In genomic region chr5:66124931-66125330, GRCm38 (mm10) we compare ENCODE assay signal across 18 mouse cellular contexts. TPM values are rescaled to one million over a fixed set of nuclear protein-coding genes. Genes with fewer than 3 reads are reported as not detected.
DNase-seq lines count a peak whose midpoint lies in the region; ATAC-seq and TF ChIP-seq lines count a peak whose summit lies in the region.
"Had no signal": no experiment of that assay in that cellular context is flagged by ENCODE, and none has a peak within 500 bp of the region (broad histone marks: within the 10 kb centered on the region; RNA-seq: fewer than 3 reads in every experiment).

No protein-coding gene starts in this region.

- H3K36me3 ChIP-seq in kidney, embryonic 14.5 days (ENCODE audit: control insufficient read depth, insufficient read depth, low read length), result no peaks in the 10 kb centered on the region
- no peaks in the 10 kb centered on the region for H3K36me3 ChIP-seq in midbrain, embryonic 11.5 days (ENCODE audit: control insufficient read depth, insufficient read depth, low read length)
- no peaks in the 10 kb centered on the region for H3K36me3 ChIP-seq in midbrain, embryonic 16.5 days (ENCODE audit: control insufficient read depth, insufficient read depth, low read length)
- no peaks in the 10 kb centered on the region for H3K36me3 ChIP-seq in limb, embryonic 12.5 days
- H3K36me3 ChIP-seq in stomach, postnatal 0 days (ENCODE audit: control insufficient read depth, insufficient read depth, low read length), result no peaks in the 10 kb centered on the region
- H3K36me3 ChIP-seq: embryonic facial prominence, embryonic 15.5 days; heart, embryonic 13.5 days; hindbrain, embryonic 13.5 days had no signal

- no peaks in the 10 kb centered on the region for H3K9me3 ChIP-seq in kidney, embryonic 14.5 days (ENCODE audit: control insufficient read depth, low read length)
- no peaks in the 10 kb centered on the region for H3K9me3 ChIP-seq in midbrain, embryonic 11.5 days (ENCODE audit: control insufficient read depth, low read length)
- H3K9me3 ChIP-seq in midbrain, embryonic 16.5 days (replicated peaks; ENCODE audit: control insufficient read depth, low read length, poor library complexity, severe bottlenecking), result no peaks in the 10 kb centered on the region
- no peaks in the 10 kb centered on the region for H3K9me3 ChIP-seq in limb, embryonic 12.5 days
- no peaks in the 10 kb centered on the region for H3K9me3 ChIP-seq in stomach, postnatal 0 days (ENCODE audit: control insufficient read depth, low read length)
- H3K9me3 ChIP-seq: embryonic facial prominence, embryonic 15.5 days; heart, embryonic 13.5 days; hindbrain, embryonic 13.5 days had no signal

- no peak overlapping the region for H3K4me3 ChIP-seq in kidney, embryonic 14.5 days (ENCODE audit: low read length)
- H3K4me3 ChIP-seq in midbrain, embryonic 11.5 days (ENCODE audit: low read depth, low read length), result no peak overlapping the region
- H3K4me3 ChIP-seq in midbrain, embryonic 16.5 days (ENCODE audit: low read depth, low read length), result no peak overlapping the region
- H3K4me3 ChIP-seq in limb, embryonic 12.5 days (replicated peaks), result no peak overlapping the region
- no peak overlapping the region for H3K4me3 ChIP-seq in stomach, postnatal 0 days (ENCODE audit: low read depth, low read length)
- H3K4me3 ChIP-seq: embryonic facial prominence, embryonic 15.5 days; heart, embryonic 13.5 days; hindbrain, embryonic 13.5 days had no signal

- no peak overlapping the region for H3K27ac ChIP-seq in kidney, embryonic 14.5 days (ENCODE audit: low read depth, low read length)
- H3K27ac ChIP-seq in midbrain, embryonic 11.5 days (ENCODE audit: low read depth, low read length), result no peak overlapping the region
- H3K27ac ChIP-seq in midbrain, embryonic 16.5 days (ENCODE audit: low read length), result no peak overlapping the region
- peak overlapping the region; percentile 12; the same call in 1 of the 2 replicates for H3K27ac ChIP-seq in limb, embryonic 12.5 days
- no peak overlapping the region for H3K27ac ChIP-seq in stomach, postnatal 0 days (replicated peaks)
- H3K27ac ChIP-seq: embryonic facial prominence, embryonic 15.5 days; heart, embryonic 13.5 days; hindbrain, embryonic 13.5 days had no signal

- no peak for TF ChIP-seq CTCF in stomach, postnatal 0 days (IDR thresholded peaks at IDR 0.05; ENCODE audit: low read depth)

- DNase-seq in kidney, postnatal 14 days, result no peak
- peak; percentile 73 for DNase-seq in midbrain, embryonic 11.5 days (ENCODE audit: low spot score, missing footprints)
- no peak for DNase-seq in stomach, postnatal 0 days (ENCODE audit: low spot score)
- DNase-seq in heart, adult 9 months (ENCODE audit: low spot score in 2 of 2), result no peak
- DNase-seq in frontal cortex, postnatal 36 days (ENCODE audit: low spot score in 2 of 2), result no peak
- DNase-seq: cerebellum, adult 9-11 months; forebrain, postnatal 0 days; liver; liver, postnatal 0 days; lung, postnatal 36 days; thymus, postnatal 36 days had no signal

- no peak for ATAC-seq in kidney, embryonic 14.5 days (ENCODE audit: low FRiP score, low TSS enrichment)
- no peak for ATAC-seq in midbrain, embryonic 11.5 days (ENCODE audit: low FRiP score)
- no peak for ATAC-seq in midbrain, embryonic 16.5 days
- no peak for ATAC-seq in limb, embryonic 12.5 days (ENCODE audit: insufficient number of reproducible peaks, insufficient read depth, low FRiP score, low TSS enrichment, low read depth)
- ATAC-seq in stomach, postnatal 0 days (ENCODE audit: low FRiP score, low TSS enrichment), result no peak
- ATAC-seq: forebrain, postnatal 0 days; inflammation-experienced regulatory T-cells, adult 6 months; liver, postnatal 0 days had no signal

- H3K27me3 ChIP-seq in kidney, embryonic 14.5 days (ENCODE audit: control insufficient read depth, insufficient read depth, low read length), result no peaks in the 10 kb centered on the region
- H3K27me3 ChIP-seq in midbrain, embryonic 11.5 days (ENCODE audit: control insufficient read depth, insufficient read depth, low read length), result no peaks in the 10 kb centered on the region
- H3K27me3 ChIP-seq in midbrain, embryonic 16.5 days (ENCODE audit: control insufficient read depth, insufficient read depth, low read depth, low read length), result no peaks in the 10 kb centered on the region
- no peaks in the 10 kb centered on the region for H3K27me3 ChIP-seq in limb, embryonic 12.5 days
- H3K27me3 ChIP-seq in stomach, postnatal 0 days (ENCODE audit: control insufficient read depth, insufficient read depth, low read length), result no peaks in the 10 kb centered on the region
- H3K27me3 ChIP-seq: embryonic facial prominence, embryonic 15.5 days; heart, embryonic 13.5 days; hindbrain, embryonic 13.5 days had no signal

- 51% methylated on average over 9 of the region's 9 CpGs for WGBS in kidney, embryonic 14.5 days
- 81% methylated on average over 9 of the region's 9 CpGs for WGBS in midbrain, embryonic 11.5 days
- WGBS in midbrain, embryonic 16.5 days, result 76% methylated on average over 9 of the region's 9 CpGs
- WGBS in limb, embryonic 12.5 days, result 42% methylated on average over 9 of the region's 9 CpGs
- WGBS in stomach, postnatal 0 days, result 46% methylated on average over 9 of the region's 9 CpGs

- H3K9ac ChIP-seq in kidney, embryonic 14.5 days (ENCODE audit: low read depth, low read length), result no peak overlapping the region
- H3K9ac ChIP-seq in midbrain, embryonic 11.5 days (ENCODE audit: low read length), result no peak overlapping the region
- no peak overlapping the region for H3K9ac ChIP-seq in midbrain, embryonic 16.5 days (ENCODE audit: low read depth, low read length)
- no peak overlapping the region for H3K9ac ChIP-seq in limb, embryonic 12.5 days (replicated peaks)
- H3K9ac ChIP-seq in stomach, postnatal 0 days (ENCODE audit: low read length), result 0 out of 2 replicates have a peak overlapping the region, but pooled peaks have one; percentile 13
- H3K9ac ChIP-seq: embryonic facial prominence, embryonic 15.5 days; forebrain, postnatal 0 days; heart, embryonic 13.5 days; hindbrain, embryonic 13.5 days; liver, postnatal 0 days had no signal

- H3K4me1 ChIP-seq in kidney, embryonic 14.5 days (ENCODE audit: control insufficient read depth, insufficient read depth, low read length), result no peaks in the 10 kb centered on the region; the same call in 1 of the 2 replicates
- H3K4me1 ChIP-seq in midbrain, embryonic 11.5 days (ENCODE audit: control insufficient read depth, insufficient read depth, low read length), result no peaks in the 10 kb centered on the region
- peaks cover 4% of the 10 kb centered on the region; the same call in 1 of the 2 replicates for H3K4me1 ChIP-seq in midbrain, embryonic 16.5 days (ENCODE audit: control insufficient read depth, insufficient read depth, low read length)
- H3K4me1 ChIP-seq in limb, embryonic 12.5 days (replicated peaks), result peaks cover 8% of the 10 kb centered on the region
- no peaks in the 10 kb centered on the region for H3K4me1 ChIP-seq in stomach, postnatal 0 days (replicated peaks; ENCODE audit: control insufficient read depth, insufficient read depth)
- H3K4me1 ChIP-seq: embryonic facial prominence, embryonic 15.5 days; heart, embryonic 13.5 days; hindbrain, embryonic 13.5 days had no signal

- H3K4me2 ChIP-seq in kidney, embryonic 14.5 days (replicated peaks; ENCODE audit: low read depth, low read length), result peak overlapping the region; percentile 12; the same call in 1 of the 2 replicates
- no peak overlapping the region for H3K4me2 ChIP-seq in midbrain, embryonic 11.5 days
- no peak overlapping the region for H3K4me2 ChIP-seq in midbrain, embryonic 16.5 days (ENCODE audit: low read length)
- H3K4me2 ChIP-seq in limb, embryonic 12.5 days, result peak overlapping the region; percentile 34
- peak overlapping the region; percentile 20; the same call in 1 of the 2 replicates for H3K4me2 ChIP-seq in stomach, postnatal 0 days (replicated peaks; ENCODE audit: low read depth)
- H3K4me2 ChIP-seq: embryonic facial prominence, embryonic 15.5 days; heart, embryonic 13.5 days; hindbrain, embryonic 13.5 days had no signal

- no peak for TF ChIP-seq EP300 in stomach, postnatal 0 days (optimal IDR thresholded peaks at IDR 0.05)

RNA-seq across cellular contexts. Expression of gene Rbm47, which starts 48.0 kb away (rescaled TPM):
- polyA plus RNA-seq in kidney, embryonic 14.5 days (2014; fragmentation: Nextera tagmentation; extraction: Ambion mirVana), result 27.6 and 45.6 TPM in 2 replicates
- 1.2 and 2.1 TPM in 2 replicates for polyA plus RNA-seq in midbrain, embryonic 11.5 days (2014; fragmentation: Nextera tagmentation; extraction: Ambion mirVana)
- polyA plus RNA-seq in midbrain, embryonic 16.5 days (2015; fragmentation: Nextera tagmentation; extraction: Ambion mirVana), result 1.9 and 3.3 TPM in 2 replicates
- polyA plus RNA-seq in limb, embryonic 12.5 days (2016; fragmentation: Nextera tagmentation; extraction: Ambion mirVana), result 1.2 and 2.4 TPM in 2 replicates
- polyA plus RNA-seq in stomach, postnatal 0 days (2015; fragmentation: Nextera tagmentation; extraction: Ambion mirVana), result 70.7 and 73.2 TPM in 2 replicates

Comparison
In these comparisons a context has a peak if more than half of its experiments do, and no peak if none do; other contexts are left out.
1. H3K4me2 ChIP-seq: peak in kidney, embryonic 14.5 days (single experiment), limb, embryonic 12.5 days (single experiment) and stomach, postnatal 0 days (single experiment); none in midbrain, embryonic 11.5 days (single experiment) and midbrain, embryonic 16.5 days (single experiment).